Mouse (Mus musculus) adrenal gland, adult 8-10 months (tissue): Measurements from ENCODE around the gene E130114P18Rik. TPM values are rescaled to one million over a fixed set of nuclear protein-coding genes. Genes with fewer than 3 reads are reported as not detected.

ENCODE experiments used
- DNase-seq: peaks from one replicate; pipeline ENCODE4 v3.0.0; 2022
- total RNA-seq, 4 experiments: library from RNA; stranded (reverse); gene quantifications; 2 replicates each; pipeline ENCODE4 v1.2.4; 2022

Gene E130114P18Rik
- total RNA-seq, 4 experiments from 2014 or later = 0.28 to 0.73 (median 0.59) TPM; not detected in 1

DNA sequence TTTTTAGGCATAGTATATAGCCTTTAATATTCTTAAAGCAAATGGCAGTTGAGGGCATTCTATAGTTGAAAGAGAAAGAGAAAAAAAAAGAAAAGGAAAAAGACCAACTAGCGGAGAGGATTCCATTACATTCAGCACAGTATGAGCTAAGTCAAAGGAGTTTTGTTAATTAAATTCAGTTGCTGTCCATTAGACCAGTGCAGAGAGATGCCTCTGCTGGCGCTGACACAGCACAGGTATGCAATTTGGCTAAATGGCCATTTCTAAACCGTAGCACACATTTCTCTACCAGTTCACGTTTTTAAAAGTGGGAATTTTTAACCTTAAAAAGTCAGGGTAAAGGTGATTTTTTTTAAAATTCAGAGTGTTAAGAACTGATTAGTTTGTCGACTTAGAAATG, 26.8 kb upstream of the E130114P18Rik start:
- DNase-seq = no peak

DNA sequence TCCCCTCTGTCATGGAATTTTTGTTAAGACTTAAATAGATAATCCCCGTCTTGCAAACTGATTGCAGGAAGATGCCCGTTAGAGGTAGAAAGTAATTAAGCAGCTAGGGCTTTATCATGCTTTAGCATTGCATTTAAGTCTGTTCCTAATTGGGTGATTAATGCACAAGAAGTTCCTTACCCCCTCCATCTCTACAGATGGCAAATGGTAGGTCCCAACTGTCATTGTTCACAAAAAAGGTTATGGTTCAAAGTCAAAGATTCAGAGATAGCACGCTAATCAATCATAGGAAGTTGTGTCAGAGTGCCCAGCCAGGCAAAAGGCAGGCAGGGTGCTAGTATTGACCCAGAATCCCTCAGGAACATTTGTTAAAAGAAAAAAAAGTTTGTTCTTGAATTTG, 25.9 kb upstream of the E130114P18Rik start:
- no peak for DNase-seq

DNA sequence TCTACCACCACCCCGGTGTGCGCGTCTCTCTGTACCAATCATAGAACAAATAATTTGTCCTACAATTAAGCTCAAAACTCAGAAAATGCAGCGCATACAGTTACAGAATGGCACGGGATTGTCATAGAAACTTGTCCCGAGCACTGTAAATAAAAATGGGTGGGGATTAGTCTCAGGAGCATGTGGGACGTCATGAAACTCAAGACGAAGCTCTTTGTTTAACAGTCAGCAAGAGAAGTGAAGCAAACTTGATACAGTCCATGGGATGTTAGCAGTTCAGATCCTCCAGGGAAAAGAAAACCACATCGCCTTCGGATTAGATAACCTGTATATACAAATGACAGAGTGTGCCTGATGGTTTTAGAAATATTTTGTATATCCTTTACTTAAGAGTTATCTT, 18.6 kb upstream of the E130114P18Rik start:
- DNase-seq = no peak

DNA sequence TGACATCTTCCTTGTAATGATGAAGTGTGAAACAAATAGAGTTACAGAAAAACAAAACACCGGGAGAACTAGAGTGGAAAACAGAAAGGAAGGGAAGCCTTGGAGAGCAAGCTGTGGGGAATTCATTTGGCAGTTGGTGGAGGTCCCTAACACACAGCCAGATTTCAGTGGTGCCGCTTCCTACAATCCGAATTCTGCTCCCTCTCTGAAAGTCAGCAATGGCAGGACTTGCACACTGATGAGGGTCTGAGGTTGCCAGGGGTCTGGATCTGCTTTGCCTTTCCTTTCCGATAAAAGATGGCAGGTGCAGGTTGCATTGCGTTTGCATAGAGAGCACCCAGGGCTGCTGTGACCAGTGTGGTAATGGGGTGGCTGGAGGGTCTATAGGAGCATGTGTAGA, 18.1 kb upstream of the E130114P18Rik start:
- no peak for DNase-seq

DNA sequence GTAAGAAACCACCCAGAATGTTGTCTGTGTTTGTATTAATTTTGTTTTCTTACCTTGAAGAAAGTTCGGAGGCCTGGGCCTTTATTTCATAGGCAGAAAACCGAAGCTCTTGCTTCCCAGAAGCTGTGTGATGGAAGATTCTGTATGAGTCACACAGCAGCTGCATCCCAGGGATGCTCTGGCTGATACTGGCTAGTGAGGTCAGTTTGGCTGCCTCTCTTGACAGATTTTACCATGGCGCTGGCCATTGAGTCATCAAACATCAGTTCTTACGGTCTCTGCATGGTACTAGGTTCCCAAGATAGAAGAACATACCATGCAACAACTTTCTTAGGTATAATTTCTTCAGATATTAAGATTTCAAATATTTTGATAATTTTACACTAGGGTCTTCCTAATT, 17.0 kb upstream of the E130114P18Rik start:
- DNase-seq = no peak

DNA sequence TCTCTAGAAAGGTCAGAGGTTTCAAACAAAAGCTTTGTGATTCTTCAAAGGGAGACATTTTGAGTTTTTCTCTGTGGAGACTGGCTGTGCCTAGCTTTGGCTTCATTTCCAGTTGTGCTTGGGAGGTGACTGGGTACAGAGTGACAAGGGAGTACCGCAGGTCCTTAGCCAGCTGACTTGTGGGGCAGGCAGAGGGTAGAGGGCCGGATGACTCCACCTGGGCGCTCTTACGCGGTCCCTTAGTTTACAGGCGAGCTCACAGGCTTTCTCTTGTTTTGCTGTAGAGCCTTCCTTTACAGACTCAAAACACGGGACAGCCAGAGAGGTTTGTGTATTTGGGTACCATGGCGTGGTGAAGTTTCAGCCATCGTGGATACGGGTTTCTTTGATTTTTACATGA, 16.1 kb upstream of the E130114P18Rik start:
- DNase-seq = no peak

DNA sequence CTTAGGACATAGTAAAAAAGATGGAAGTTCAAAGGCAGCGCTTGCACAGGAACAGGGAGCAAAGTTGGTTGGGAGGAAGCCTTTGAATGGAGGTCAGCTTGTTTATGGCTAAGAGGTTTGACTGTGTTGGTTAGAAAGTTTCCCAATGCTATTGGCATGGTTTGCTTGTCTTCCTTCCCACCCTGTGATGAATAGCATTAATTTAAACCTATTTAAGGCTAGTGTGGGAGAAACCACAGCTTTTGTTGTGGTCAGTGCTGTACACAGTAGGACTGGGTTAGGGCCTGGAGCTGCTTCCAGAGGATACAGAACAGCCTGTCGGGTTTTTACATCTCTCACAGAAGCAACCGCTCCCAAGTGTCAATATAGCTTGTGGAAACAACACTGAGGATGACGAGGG, 10.7 kb upstream of the E130114P18Rik start:
- no peak for DNase-seq

DNA sequence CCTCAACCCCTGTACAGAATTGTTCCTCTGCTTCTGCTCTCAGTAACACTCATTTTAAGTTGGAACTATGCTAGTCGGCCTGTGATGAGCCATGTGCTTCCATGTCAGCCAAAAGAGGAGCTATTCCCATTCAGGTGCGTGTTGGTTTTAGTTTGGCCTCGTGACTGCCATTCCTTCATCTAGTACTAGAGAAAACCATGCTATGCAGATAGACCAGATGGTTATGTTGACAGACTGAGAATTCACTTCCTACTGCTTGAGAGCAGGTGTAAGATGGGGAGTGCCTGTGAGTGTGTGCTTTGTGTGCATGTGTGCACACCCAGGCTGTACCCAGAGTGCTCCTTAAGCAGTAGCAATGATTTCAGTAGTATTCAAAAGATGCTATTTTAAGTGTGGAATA, 9.6 kb upstream of the E130114P18Rik start:
- no peak for DNase-seq

DNA sequence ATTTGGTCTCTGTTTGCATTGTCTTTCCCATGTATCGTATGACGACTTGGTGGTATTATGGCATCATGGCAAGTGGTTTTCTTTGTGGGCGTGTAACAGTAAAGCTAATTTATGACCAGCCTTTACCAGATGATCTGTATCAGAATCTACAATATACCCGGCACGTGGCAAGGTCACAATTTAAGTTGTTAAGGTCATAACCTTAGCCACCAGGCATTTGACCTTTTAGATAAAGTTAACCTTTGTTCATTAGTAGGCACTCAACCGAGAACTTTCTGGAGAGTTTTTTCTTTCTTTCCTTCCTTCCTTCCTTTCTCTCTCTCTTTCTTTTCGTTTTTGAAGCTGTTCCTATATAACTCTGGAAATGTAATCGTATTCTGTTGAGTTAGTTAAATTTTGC, 8.7 kb upstream of the E130114P18Rik start:
- DNase-seq = no peak

DNA sequence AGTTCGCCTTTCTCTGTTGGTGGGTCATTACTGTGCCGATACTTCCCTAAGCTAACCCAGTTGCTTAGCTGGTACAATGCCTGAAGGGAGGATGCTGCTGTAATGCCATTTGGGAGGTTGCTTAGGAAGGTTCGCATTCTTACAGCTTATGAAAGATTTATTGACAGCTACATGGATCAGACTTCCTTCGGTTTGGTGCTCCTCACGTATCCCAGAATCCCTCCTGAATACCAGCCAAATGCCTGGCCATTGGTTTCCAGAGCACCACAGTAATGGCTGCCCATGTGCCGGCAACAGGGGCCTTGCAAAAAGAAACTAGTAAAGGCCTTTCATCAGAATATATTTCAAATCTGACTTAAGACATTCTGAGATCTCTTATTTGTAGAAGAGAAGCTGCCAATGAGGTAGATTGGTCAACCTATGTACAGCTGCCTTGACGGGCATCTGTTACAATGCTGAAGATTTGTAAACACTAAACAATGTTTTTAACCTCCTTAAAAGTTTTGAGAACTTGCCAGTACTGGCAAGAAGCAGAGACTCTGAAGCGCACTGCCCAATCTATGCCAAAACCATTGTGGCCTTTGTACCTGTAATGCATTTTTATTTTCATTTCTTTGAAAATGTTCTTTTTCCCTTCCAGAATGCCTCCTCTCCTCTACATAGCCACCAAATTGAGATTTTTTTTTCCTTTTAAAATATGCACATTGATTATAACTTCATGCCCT, 7.8 kb upstream of the E130114P18Rik start:
- no peak for DNase-seq

DNA sequence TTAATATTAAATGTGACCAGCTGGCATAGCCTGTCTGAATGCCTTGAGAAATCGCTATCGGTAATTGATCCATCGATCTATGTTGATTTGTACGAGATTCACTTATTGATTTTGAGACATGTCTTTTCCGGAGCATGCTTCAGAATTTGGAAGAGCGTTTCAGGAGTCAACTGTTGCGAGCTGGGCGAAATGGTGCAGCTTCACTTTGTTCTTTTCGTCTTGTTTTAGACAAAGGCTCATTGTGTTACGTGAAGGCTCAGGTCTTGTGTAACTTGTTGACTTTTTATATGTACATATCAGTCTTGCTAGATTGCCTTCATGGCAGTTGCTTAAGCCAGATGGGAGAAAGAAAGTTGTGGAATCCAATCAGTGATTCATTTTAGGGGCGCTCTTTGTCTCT, 6.4 kb upstream of the E130114P18Rik start:
- no peak for DNase-seq

DNA sequence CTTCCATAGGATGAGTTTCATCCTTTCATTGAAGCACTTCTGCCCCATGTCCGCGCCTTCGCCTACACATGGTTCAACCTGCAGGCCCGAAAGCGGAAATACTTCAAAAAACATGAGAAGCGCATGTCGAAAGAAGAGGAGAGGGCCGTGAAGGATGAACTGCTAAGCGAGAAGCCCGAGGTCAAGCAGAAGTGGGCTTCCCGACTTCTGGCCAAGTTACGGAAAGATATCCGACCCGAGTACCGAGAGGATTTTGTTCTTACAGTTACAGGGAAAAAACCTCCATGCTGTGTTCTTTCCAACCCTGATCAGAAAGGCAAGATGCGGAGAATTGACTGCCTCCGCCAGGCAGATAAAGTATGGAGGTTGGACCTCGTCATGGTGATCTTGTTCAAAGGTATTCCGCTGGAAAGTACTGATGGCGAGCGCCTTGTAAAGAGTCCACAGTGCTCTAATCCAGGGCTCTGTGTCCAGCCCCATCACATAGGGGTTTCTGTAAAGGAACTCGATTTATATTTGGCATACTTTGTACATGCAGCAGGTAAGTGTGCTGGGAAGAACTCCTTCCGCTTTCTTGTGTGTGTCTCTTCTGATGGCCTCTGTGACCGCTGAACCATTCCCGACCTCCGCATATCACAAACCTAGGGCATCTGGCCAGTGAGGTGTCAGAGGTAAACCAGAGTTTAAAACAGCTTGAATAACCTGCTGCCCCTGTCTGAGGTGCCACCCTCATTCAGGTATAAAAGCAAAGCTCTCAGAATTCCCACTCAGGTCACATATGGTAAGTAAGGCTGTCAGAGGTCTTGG, 5.4 kb upstream of the E130114P18Rik start:
- DNase-seq = no peak

DNA sequence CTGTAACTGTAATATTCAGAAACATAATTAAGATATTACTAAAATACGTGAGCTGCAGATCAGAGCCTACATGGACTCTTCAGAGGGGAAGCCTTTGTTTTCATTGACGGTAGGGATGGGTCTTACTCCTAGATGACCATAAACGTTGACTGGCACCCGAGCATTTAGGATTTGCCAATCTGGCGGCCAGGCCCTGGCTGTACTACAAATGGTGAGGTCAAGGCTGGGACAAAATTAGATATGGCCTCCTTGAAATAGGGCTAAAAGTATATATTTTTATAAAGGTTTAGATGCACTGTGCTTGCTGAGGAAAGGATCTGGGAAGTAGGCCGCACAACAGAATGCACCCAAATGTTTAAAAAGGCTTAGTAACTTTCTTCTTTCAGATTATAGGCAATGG, 4.6 kb upstream of the E130114P18Rik start:
- DNase-seq = no peak

DNA sequence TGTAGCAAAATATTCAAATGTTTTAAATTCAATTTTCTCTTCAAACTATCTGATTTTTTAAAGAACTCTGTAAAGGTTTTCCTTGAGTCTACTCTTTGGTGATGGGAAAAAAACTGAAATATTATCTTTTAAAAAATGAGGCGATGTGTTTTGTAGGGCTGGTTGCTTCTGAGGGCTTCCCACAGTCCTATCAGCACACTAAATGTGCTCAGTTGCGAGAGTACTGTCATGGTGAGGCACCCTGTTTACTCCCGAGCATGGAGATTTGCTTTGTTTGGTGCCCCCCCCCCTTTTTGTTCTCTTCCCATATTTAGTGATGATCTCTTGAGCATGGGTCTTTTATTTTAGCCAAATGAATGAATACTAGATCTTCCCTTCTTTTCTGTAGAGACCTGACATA, 4.2 kb upstream of the E130114P18Rik start:
- no peak for DNase-seq

DNA sequence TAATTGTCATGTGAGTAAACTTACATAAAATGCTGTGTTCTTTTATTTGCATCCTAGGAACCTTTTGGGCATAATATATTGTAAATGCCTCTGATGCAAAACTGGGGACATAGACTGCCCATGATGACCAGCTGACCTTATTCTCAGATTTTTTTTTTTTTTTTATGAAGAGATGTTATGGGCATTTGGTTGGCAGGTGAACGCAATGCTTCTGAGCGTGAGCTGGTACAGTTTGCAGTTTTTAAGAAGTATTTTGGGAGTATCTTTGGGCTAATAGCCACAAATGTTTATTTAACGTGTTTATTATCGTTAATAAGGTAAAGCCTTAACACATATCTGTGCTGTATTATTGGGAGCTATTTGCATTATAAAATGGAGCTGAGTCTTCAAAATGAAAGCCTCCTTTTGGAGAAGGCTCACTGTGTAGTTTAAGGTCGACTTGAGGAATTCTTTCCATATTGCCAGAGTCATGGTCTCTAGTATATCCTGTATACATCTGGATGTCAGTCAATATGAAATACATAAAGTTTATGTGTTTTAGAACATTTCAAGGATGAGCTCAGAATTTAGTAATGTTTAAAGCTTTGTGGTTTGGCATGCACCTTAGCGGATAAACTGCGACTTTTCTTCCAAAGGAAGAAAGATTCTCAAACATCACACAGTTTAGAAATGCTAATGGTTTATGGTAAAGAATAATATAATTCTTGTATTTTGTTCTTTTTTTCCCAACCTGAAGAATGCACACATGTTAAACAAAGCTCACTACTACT, 3.0 kb upstream of the E130114P18Rik start:
- no peak for DNase-seq

DNA sequence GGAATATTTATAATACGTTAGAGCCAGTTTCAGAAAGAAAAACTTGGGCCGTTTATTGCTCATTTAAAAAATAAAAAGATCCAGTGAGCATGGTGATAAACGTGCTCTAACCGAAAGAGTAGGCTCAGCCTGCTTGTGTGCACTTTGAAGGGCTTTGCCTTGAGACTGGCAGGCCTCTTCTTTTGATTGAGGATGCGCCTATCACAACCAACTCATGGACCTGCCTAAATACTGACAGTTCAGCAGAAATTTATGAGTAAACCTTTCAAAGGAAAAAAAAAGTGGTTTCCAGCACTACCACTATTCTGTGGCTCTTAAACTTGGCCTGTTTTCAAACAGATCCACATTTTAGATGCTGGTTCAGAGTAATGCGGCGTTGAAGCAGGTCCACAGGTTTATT, 2.1 kb upstream of the E130114P18Rik start:
- peak; percentile 60 for DNase-seq

DNA sequence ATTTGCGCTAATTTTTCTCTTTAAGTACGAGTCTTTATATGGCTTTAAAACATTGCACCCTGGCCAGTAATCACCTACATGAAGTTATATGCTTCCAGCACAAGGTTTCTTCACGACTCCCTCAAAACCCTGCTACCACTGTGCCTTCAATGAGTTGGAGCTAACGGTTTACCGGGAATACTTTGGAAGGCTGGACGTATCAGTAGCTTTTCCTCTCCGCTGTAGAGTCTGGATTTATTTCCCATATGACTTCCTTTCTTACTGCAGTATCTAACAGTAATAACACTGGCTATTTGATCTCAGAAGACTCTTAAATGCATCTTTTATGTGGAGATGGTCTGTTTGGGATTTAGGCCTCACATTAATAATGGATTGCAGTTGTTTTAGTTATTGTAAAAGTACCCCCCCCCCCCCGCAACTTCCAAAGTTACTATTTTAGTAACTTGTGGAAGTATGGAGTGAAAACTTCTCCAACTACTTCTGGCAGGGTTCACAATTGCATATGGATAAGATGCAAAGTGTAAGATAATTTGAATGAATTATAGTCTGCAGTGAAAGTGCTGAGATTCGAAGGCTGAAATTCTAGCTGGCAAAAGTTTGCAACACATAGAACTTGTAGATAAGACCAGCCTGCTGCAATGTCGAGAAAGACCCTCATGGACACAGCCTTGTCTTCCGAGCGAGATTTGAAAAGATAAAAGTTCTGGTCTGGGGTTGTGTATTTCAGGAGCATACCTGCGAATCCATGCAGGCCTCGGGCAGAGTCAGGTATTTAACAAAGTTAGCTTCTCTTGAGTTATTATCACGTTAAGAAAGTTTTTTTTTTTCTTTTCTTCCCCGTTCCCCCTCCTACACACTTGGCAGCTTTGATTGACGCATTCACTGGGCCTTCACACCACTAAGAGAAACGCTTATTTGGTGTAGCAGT, 1.4 kb upstream of the E130114P18Rik start:
- no peak for DNase-seq

DNA sequence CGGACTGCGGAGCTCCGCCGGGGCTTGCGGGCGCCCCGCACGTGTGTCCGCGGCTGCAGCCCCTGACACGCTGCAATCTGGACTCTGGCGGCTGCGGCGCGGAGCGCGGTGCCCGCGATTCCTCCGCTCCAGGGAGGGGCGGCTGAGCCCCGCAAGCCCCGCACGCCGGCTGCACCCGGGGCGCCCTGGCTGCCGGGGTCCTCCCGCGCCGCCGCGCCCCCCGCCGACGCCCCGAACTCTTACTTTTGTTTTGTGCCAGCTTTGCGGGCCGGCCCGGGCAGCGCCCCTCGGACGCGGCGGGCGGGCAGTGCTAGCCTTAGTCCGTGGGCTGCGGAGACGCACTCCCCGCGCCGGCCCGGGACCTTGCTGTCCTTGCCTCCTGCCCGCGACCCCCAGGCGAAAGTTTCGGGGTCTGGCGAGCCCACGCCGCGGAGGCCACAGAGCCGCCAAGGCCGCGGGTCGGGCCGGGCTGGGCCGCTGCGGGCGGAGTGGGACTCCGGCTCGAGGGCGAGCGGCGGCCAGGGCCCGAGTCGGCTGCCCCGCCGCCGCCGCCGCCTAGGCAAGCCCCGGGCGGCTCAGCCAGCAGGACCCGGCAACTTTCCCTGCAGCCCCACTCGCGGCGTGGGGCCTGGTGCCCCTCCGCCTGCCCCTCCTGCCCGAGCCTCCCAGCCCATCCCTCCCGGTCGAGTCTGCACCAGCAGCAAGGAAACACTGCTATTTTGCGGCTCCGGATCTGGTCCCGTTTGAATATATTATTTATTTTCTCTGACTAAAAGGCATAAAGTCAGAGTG, 529 bp upstream of the E130114P18Rik start:
- no peak for DNase-seq

DNA sequence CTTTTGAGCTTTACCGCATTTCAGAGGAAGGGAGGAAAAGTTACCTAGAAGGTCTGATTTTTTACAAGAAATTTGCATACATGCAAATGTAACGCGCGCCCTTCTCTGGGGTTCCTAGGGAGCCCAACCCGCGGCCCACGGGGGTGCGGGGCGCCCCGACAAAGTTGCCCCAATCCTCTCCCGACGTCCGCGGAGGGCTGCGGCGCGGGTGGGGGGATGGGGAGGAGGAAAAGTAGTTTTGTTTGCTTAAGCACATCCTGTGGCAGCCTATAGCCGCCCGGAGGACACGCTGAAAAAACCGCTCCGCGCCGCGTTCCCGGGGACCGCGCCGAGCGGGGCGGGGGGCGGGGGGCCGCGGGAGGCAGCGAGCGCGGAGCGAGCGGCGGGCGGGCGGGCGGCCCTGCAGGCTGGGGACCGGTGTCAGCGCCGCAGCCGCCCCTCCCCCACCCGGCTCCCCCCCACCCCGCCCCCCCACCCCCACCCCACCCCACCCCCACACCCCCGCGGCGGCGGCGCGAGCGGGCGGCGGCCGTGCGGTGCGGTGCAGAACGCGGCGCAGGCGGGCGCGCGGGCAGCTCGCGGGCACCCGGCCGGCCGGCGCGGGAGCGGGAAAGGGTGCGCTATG, 685 bp downstream of the E130114P18Rik start:
- no peak for DNase-seq

DNA sequence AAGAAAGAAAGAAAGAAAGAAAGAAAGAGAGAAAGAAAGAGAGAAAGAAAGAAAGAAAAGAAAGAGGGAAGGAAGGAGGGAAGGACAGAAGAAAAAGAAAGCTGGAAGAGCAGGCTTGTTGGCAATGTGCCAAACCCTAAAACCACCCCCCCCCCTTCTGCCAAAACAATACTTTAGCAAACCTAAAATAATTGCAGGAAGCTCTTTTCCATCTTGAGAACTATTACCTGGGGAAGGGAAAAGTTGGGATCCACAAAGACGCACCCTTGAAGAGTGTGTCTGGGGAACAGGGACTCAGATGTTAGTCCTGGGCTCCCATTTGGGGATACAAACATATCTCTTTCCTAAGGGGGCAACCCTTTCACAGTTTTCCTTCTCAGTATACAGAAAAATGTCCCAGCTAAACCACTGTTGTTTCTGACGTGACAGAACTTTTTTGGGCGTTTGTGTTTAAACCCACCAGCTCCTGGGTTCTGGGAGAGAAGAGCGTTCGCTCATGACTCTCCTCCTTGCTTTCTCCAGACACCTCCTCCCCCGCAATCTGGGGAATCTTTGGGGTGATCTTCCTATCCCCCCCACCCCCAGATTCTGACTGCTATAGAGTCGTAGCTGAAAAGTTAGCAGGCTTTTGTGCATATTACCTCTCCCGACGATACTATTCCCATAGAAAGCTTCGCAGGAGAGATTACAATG, 1.3 kb downstream of the E130114P18Rik start:
- no peak for DNase-seq
